Mouse (Mus musculus): ENCODE data around the gene Gnaq. TPM values are rescaled to one million over a fixed set of nuclear protein-coding genes. Genes with fewer than 3 reads are reported as not detected.

The Gnaq gene
- polyA plus RNA-seq, 1 experiment, result 23.8 TPM

GRCm38 (mm10) chr19:16322986-16323385, 190.4 kb downstream of the Gnaq start:
- Histone ChIP-seq H3K27ac (replicated peaks; ENCODE audit: low read depth, low read length) (no peak overlapping the region), H3K4me1 (ENCODE audit: control insufficient read depth, insufficient read depth, insufficient read length, low read length) (peaks cover 5% of the 10 kb centered on the region; the same call in 1 of the 2 replicates), H3K4me3 (ENCODE audit: insufficient read depth, low read depth, low read length) (no peak overlapping the region)

GRCm38 (mm10) chr19:16324239-16324638, 191.6 kb downstream of the Gnaq start:
- Histone ChIP-seq H3K4me1 (ENCODE audit: control insufficient read depth, insufficient read depth, insufficient read length, low read length) (peaks cover 9% of the 10 kb centered on the region), H3K4me3 (ENCODE audit: insufficient read depth, low read depth, low read length) (no peak overlapping the region), H3K27ac (replicated peaks; ENCODE audit: low read depth, low read length) (no peak overlapping the region)

GRCm38 (mm10) chr19:16325911-16326310, 193.3 kb downstream of the Gnaq start:
- Histone ChIP-seq H3K27ac (replicated peaks; ENCODE audit: low read depth, low read length) (peak overlapping the region; percentile 75), H3K4me3 (ENCODE audit: insufficient read depth, low read depth, low read length) (no peak overlapping the region), H3K4me1 (ENCODE audit: control insufficient read depth, insufficient read depth, insufficient read length, low read length) (peaks cover 11% of the 10 kb centered on the region)

- no peak overlapping the region for H3K4me3 ChIP-seq (ENCODE audit: insufficient read depth, low read depth, low read length)
- H3K4me1 ChIP-seq (ENCODE audit: control insufficient read depth, insufficient read depth, insufficient read length, low read length), result peaks cover 11% of the 10 kb centered on the region
- H3K27ac ChIP-seq (replicated peaks; ENCODE audit: low read depth, low read length), result peak overlapping the region; percentile 4; the same call in 1 of the 2 replicates
Observed at GRCm38 (mm10) chr19:16327401-16328073, 194.9 kb downstream of the Gnaq start.

- 0 out of 2 replicates have a peak overlapping the region, but pooled peaks have one; percentile 4 for H3K27ac ChIP-seq (replicated peaks; ENCODE audit: low read depth, low read length)
- peaks cover 11% of the 10 kb centered on the region for H3K4me1 ChIP-seq (ENCODE audit: control insufficient read depth, insufficient read depth, insufficient read length, low read length)
- H3K4me3 ChIP-seq (ENCODE audit: insufficient read depth, low read depth, low read length), result no peak overlapping the region
Observed at GRCm38 (mm10) chr19:16328074-16328850, 195.6 kb downstream of the Gnaq start.

- no peak overlapping the region for H3K27ac ChIP-seq (replicated peaks; ENCODE audit: low read depth, low read length)
- H3K4me3 ChIP-seq (ENCODE audit: insufficient read depth, low read depth, low read length), result no peak overlapping the region
- H3K4me1 ChIP-seq (ENCODE audit: control insufficient read depth, insufficient read depth, insufficient read length, low read length), result peaks cover 9% of the 10 kb centered on the region
Observed at GRCm38 (mm10) chr19:16329056-16329455, 196.4 kb downstream of the Gnaq start.

GRCm38 (mm10) chr19:16329648-16330047, 197.0 kb downstream of the Gnaq start:
- Histone ChIP-seq H3K27ac (replicated peaks; ENCODE audit: low read depth, low read length) (no peak overlapping the region), H3K4me1 (ENCODE audit: control insufficient read depth, insufficient read depth, insufficient read length, low read length) (peaks cover 9% of the 10 kb centered on the region), H3K4me3 (ENCODE audit: insufficient read depth, low read depth, low read length) (no peak overlapping the region)

GRCm38 (mm10) chr19:16330161-16330560, 197.5 kb downstream of the Gnaq start:
- no peak overlapping the region for H3K27ac ChIP-seq (replicated peaks; ENCODE audit: low read depth, low read length)
- H3K4me1 ChIP-seq (ENCODE audit: control insufficient read depth, insufficient read depth, insufficient read length, low read length), result peaks cover 9% of the 10 kb centered on the region
- H3K4me3 ChIP-seq (ENCODE audit: insufficient read depth, low read depth, low read length), result no peak overlapping the region

GRCm38 (mm10) chr19:16331047-16331446, 198.4 kb downstream of the Gnaq start:
- Histone ChIP-seq H3K4me3 (ENCODE audit: insufficient read depth, low read depth, low read length) (no peak overlapping the region), H3K27ac (replicated peaks; ENCODE audit: low read depth, low read length) (no peak overlapping the region), H3K4me1 (ENCODE audit: control insufficient read depth, insufficient read depth, insufficient read length, low read length) (peaks cover 9% of the 10 kb centered on the region)

- Histone ChIP-seq H3K4me1 (ENCODE audit: control insufficient read depth, insufficient read depth, insufficient read length, low read length) (no peaks in the 10 kb centered on the region; the same call in 1 of the 2 replicates), H3K4me3 (ENCODE audit: insufficient read depth, low read depth, low read length) (no peak overlapping the region), H3K27ac (replicated peaks; ENCODE audit: low read depth, low read length) (no peak overlapping the region)
Observed at GRCm38 (mm10) chr19:16337866-16338530, 205.4 kb downstream of the Gnaq start.

- H3K4me1 ChIP-seq (ENCODE audit: control insufficient read depth, insufficient read depth, insufficient read length, low read length), result no peaks in the 10 kb centered on the region; the same call in 1 of the 2 replicates
- H3K27ac ChIP-seq (replicated peaks; ENCODE audit: low read depth, low read length), result no peak overlapping the region
Observed at GRCm38 (mm10) chr19:16339954-16340586, 207.4 kb downstream of the Gnaq start.

GRCm38 (mm10) chr19:16342702-16343101, 210.1 kb downstream of the Gnaq start:
- Histone ChIP-seq H3K27ac (replicated peaks; ENCODE audit: low read depth, low read length) (no peak overlapping the region), H3K4me3 (ENCODE audit: insufficient read depth, low read depth, low read length) (no peak overlapping the region), H3K4me1 (ENCODE audit: control insufficient read depth, insufficient read depth, insufficient read length, low read length) (no peaks in the 10 kb centered on the region; the same call in 1 of the 2 replicates)

More at GRCm38 (mm10) chr19:16339954-16340586, 207.4 kb downstream of the Gnaq start:
- H3K4me3 ChIP-seq (ENCODE audit: insufficient read depth, low read depth, low read length), result no peak overlapping the region

- H3K4me1 ChIP-seq (ENCODE audit: control insufficient read depth, insufficient read depth, insufficient read length, low read length), result no peaks in the 10 kb centered on the region
- H3K27ac ChIP-seq (replicated peaks; ENCODE audit: low read depth, low read length), result no peak overlapping the region
- no peak overlapping the region for H3K4me3 ChIP-seq (ENCODE audit: insufficient read depth, low read depth, low read length)
Observed at GRCm38 (mm10) chr19:16345516-16345915, 212.9 kb downstream of the Gnaq start.

GRCm38 (mm10) chr19:16347037-16347436, 214.4 kb downstream of the Gnaq start:
- no peaks in the 10 kb centered on the region for H3K4me1 ChIP-seq (ENCODE audit: control insufficient read depth, insufficient read depth, insufficient read length, low read length)
- H3K27ac ChIP-seq (replicated peaks; ENCODE audit: low read depth, low read length), result no peak overlapping the region
- no peak overlapping the region for H3K4me3 ChIP-seq (ENCODE audit: insufficient read depth, low read depth, low read length)

GRCm38 (mm10) chr19:16353701-16354136, 221.1 kb downstream of the Gnaq start:
- H3K27ac ChIP-seq (replicated peaks; ENCODE audit: low read depth, low read length), result no peak overlapping the region
- H3K4me3 ChIP-seq (ENCODE audit: insufficient read depth, low read depth, low read length), result no peak overlapping the region
- H3K4me1 ChIP-seq (ENCODE audit: control insufficient read depth, insufficient read depth, insufficient read length, low read length), result no peaks in the 10 kb centered on the region

Data from brown adipose tissue, adult 24 weeks (tissue).